Comparison of ENCODE assay signal across 13 mouse cellular contexts in genomic region chr7:134693325-134693724, GRCm38 (mm10).
"Had no signal": no experiment of that assay in that cellular context is flagged by ENCODE, and none has a peak within 500 bp of the region (broad histone marks: within the 10 kb centered on the region; RNA-seq: fewer than 3 reads in every experiment).

No protein-coding gene starts in this region.

- H3K4me3 ChIP-seq: limb, embryonic 12.5 days; liver, embryonic 15.5 days; midbrain, embryonic 12.5 days; neural tube, embryonic 13.5 days had no signal

- H3K9ac ChIP-seq: limb, embryonic 12.5 days; liver, embryonic 15.5 days; midbrain, embryonic 12.5 days; neural tube, embryonic 13.5 days had no signal

- H3K27ac ChIP-seq: kidney, postnatal 0 days; limb, embryonic 12.5 days; liver, embryonic 15.5 days; midbrain, embryonic 12.5 days; neural tube, embryonic 13.5 days had no signal

- H3K27me3 ChIP-seq: limb, embryonic 12.5 days; liver, embryonic 15.5 days; midbrain, embryonic 12.5 days; neural tube, embryonic 13.5 days had no signal

- H3K36me3 ChIP-seq: liver, embryonic 15.5 days; midbrain, embryonic 12.5 days; neural tube, embryonic 13.5 days had no signal

- H3K4me1 ChIP-seq: midbrain, embryonic 12.5 days had no signal

- ATAC-seq: intestine, embryonic 16.5 days; midbrain, embryonic 16.5 days had no signal

- H3K9me3 ChIP-seq: limb, embryonic 12.5 days; liver, embryonic 15.5 days; midbrain, embryonic 12.5 days; neural tube, embryonic 13.5 days had no signal

- DNase-seq: layer of hippocampus, postnatal 36 days; liver; lung, adult 2 months; right cerebral cortex, adult 18-20 months; right cerebral cortex, postnatal 25 days; thymus, postnatal 36 days had no signal

- H3K4me2 ChIP-seq: limb, embryonic 12.5 days; liver, embryonic 15.5 days; midbrain, embryonic 12.5 days; neural tube, embryonic 13.5 days had no signal
